Mouse (Mus musculus) ES-E14 (cell line): ENCODE results near the gene Btbd11. TPM values are rescaled to one million over a fixed set of nuclear protein-coding genes. Genes with fewer than 3 reads are reported as not detected.

Experiments used
- DNase-seq: peaks from one replicate; pipeline ENCODE4 v3.0.0-alpha.2; 2013; ENCODE audit warnings: low read depth, low spot score
- H3K27ac ChIP-seq: 2 replicates; pipeline ENCODE4 v1.5.1; 2012; ENCODE audit warnings: low read depth, mild to moderate bottlenecking, low read length, moderate library complexity, mixed read lengths; ENCODE audit not compliant: poor library complexity, insufficient read depth, severe bottlenecking
- H3K36me3 ChIP-seq: 2 replicates; pipeline ENCODE4 v1.6.1; 2012; ENCODE audit warnings: mild to moderate bottlenecking, low read length, moderate library complexity, mixed read lengths; ENCODE audit not compliant: control insufficient read depth, poor library complexity, insufficient read depth, severe bottlenecking
- H3K4me1 ChIP-seq, 2 experiments: fragments of 150-350 bp in 1 of 2; sonication (generic) in 1 of 2; 2 replicates each; pipeline ENCODE4 v1.6.1; 2012; ENCODE audit warnings: low read length in 2 of 2, mild to moderate bottlenecking in 1 of 2, mixed read lengths in 1 of 2; ENCODE audit not compliant: control insufficient read depth in 2 of 2, insufficient read depth in 2 of 2, poor library complexity in 1 of 2
- H3K4me3 ChIP-seq, 2 experiments: fragments of 150-350 bp in 1 of 2; sonication (generic) in 1 of 2; 2 replicates each; pipeline ENCODE4 v1.5.1; 2012; ENCODE audit warnings: low read length in 2 of 2, low read depth in 1 of 2, mild to moderate bottlenecking in 1 of 2, mixed read lengths in 1 of 2; ENCODE audit not compliant: insufficient read depth in 1 of 2, poor library complexity in 1 of 2, severe bottlenecking in 1 of 2
- H3K9ac ChIP-seq: 2 replicates; pipeline ENCODE4 v1.6.1; 2012; ENCODE audit warnings: low read depth, mild to moderate bottlenecking, low read length, mixed read lengths; ENCODE audit not compliant: poor library complexity, insufficient read depth, severe bottlenecking
- H3K9me3 ChIP-seq: fragments of 150-350 bp; sonication (generic); 2 replicates; pipeline ENCODE4 v1.6.1; 2012; ENCODE audit warnings: low read depth, mild to moderate bottlenecking, low read length; ENCODE audit not compliant: control insufficient read depth, insufficient read depth
- CHD2 ChIP-seq: IDR thresholded peaks from 2 replicates; pipeline ENCODE4 v1.6.1; 2014; ENCODE audit warnings: mild to moderate bottlenecking, low read depth, low read length, inconsistent platforms
- HCFC1 ChIP-seq: IDR thresholded peaks from 2 replicates; pipeline ENCODE4 v1.6.1; 2012; ENCODE audit warnings: low read length, inconsistent platforms, borderline replicate concordance; ENCODE audit not compliant: insufficient read depth
- MAFK ChIP-seq: IDR thresholded peaks from 2 replicates; pipeline ENCODE4 v1.6.1; 2014; ENCODE audit warnings: mild to moderate bottlenecking, low read depth, low read length, inconsistent platforms; ENCODE audit not compliant: insufficient read depth
- ZC3H11A ChIP-seq: IDR thresholded peaks from 2 replicates; pipeline ENCODE4 v1.6.1; 2012; ENCODE audit warnings: low read depth, mild to moderate bottlenecking, inconsistent platforms, low read length, borderline replicate concordance
- ZNF384 ChIP-seq: IDR thresholded peaks from 2 replicates; pipeline ENCODE4 v1.6.1; 2012; ENCODE audit warnings: low read depth, low read length, inconsistent platforms
- in situ Hi-C, 2 experiments: fragments of 600-800 bp; cut with MboI; formaldehyde crosslinking; loops; one replicate each; pipeline ENCODE4 v1.15.1; 2025; ENCODE audit warnings: low sequenced_read_pairs in 2 of 2, inconsistent platforms in 1 of 2; ENCODE audit not compliant: unreplicated experiment in 2 of 2
- total RNA-seq: library from RNA; depleted of rRNA; stranded (reverse); fragments of 300-350 nt; gene quantifications from 2 replicates; pipeline ENCODE4 v1.2.3, GENCODE M21; 2012

Gene Btbd11
- total RNA-seq, 1 experiment, result 9.9 TPM

- no peaks in the 10 kb centered on the region for H3K36me3 ChIP-seq
- H3K4me1 ChIP-seq, result peaks cover 6 to 9% of the 10 kb centered on the region in 2 experiments
- in situ Hi-C loops, result no loop called here
- H3K9ac ChIP-seq, result peak overlapping the region; percentile 80
- H3K4me3 ChIP-seq, result peak overlapping the region; percentile 78 to 84
- H3K27ac ChIP-seq, result no peak overlapping the region
- H3K9me3 ChIP-seq, result no peaks in the 10 kb centered on the region
- DNase-seq, result no peak
- TF ChIP-seq ZC3H11A (no peak), ZNF384 (no peak), CHD2 (no peak), HCFC1 (no peak), MAFK (no peak)
Measured at GRCm38 (mm10) chr10:85388071-85388750, 1.6 kb downstream of the Btbd11 start.

DNA sequence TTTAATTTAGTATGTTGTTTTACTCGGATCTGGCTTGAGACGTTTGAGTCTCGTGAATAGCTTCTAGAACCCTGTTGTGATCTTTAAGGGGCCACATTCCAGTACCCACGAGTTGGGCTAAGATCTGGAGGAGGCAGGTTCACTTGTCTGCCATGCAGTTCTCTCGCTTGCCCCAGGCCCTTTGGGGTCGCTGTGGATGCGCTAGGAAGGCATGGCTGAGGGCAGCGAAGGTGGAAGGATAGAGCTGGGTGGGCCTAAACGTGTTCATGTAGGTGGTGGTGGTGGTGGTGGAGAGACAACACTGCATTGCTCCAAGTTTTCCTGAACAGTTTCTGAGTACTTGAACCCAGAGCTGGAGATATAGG is 2.1 kb downstream of the Btbd11 start:
- Histone ChIP-seq H3K36me3 (no peaks in the 10 kb centered on the region), H3K9me3 (no peaks in the 10 kb centered on the region), H3K27ac (no peak overlapping the region), H3K9ac (no peak overlapping the region), H3K4me3 (peak overlapping the region; percentile 26 to 84; a peak in 3 of 4 replicates), H3K4me1 (peaks cover 5 to 9% of the 10 kb centered on the region in 2 experiments)
- TF ChIP-seq ZNF384, result no peak
- 0 out of 2 replicates have a peak, but pooled peaks have one; percentile 19 for TF ChIP-seq ZC3H11A
- in situ Hi-C loops, result no loop called here
- peak; percentile 71 for DNase-seq

GRCm38 (mm10) chr10:85389286-85390139 is 2.9 kb downstream of the Btbd11 start:
- peak overlapping the region; percentile 20 to 26; a peak in 1 of 4 replicates for H3K4me3 ChIP-seq
- H3K9ac ChIP-seq, result no peak overlapping the region
- peak; percentile 25 for DNase-seq
- TF ChIP-seq ZNF384 (no peak), ZC3H11A (no peak), MAFK (no peak), HCFC1 (no peak)
- H3K4me1 ChIP-seq, result peaks cover 5 to 9% of the 10 kb centered on the region in 2 experiments
- no peak overlapping the region for H3K27ac ChIP-seq
- H3K36me3 ChIP-seq, result no peaks in the 10 kb centered on the region; the same call in 1 of the 2 replicates
- in situ Hi-C loops, result no loop called here
- H3K9me3 ChIP-seq, result no peaks in the 10 kb centered on the region

GRCm38 (mm10) chr10:85393016-85393415 is 6.4 kb downstream of the Btbd11 start:
- TF ChIP-seq ZNF384 (no peak), ZC3H11A (no peak), HCFC1 (no peak), CHD2 (no peak), MAFK (no peak)
- H3K4me3 ChIP-seq, result no peak overlapping the region
- no peaks in the 10 kb centered on the region for H3K9me3 ChIP-seq
- H3K4me1 ChIP-seq, result peaks cover 5 to 9% of the 10 kb centered on the region in 2 experiments
- no peak for DNase-seq
- in situ Hi-C loops, result no loop called here
- H3K36me3 ChIP-seq, result no peaks in the 10 kb centered on the region; the same call in 1 of the 2 replicates
- no peak overlapping the region for H3K27ac ChIP-seq
- no peak overlapping the region for H3K9ac ChIP-seq
